Mouse (Mus musculus) left cerebral cortex, adult 2 months (tissue): ENCODE results near the gene Apobec4. TPM values are rescaled to one million over a fixed set of nuclear protein-coding genes. Genes with fewer than 3 reads are reported as not detected.
A peak's percentile ranks its signal among the peaks of the same experiment; 100 is the strongest.
"Not testable (repeated sequence)": the region's sequence is repeated elsewhere in the genome, so short reads cannot be mapped to it uniquely, and the experiment has no call there.

Source experiments
- DNase-seq, 2 experiments: peaks; one replicate each; pipeline ENCODE4 v3.0.0; 2021 to 2022; ENCODE audit warnings: low spot score in 2 of 2, mixed read lengths in 1 of 2; ENCODE audit errors: extremely low spot score in 1 of 2
- H3K27ac ChIP-seq: fragments of 200-600 bp; 2 replicates; pipeline ENCODE4 v1.8.1; 2022
- H3K4me3 ChIP-seq: fragments of 200-600 bp; 2 replicates; pipeline ENCODE4 v1.8.1; 2022
- CTCF ChIP-seq: fragments of 200-600 bp; IDR thresholded peaks from 2 replicates; pipeline ENCODE4 v1.8.1; 2022; ENCODE audit warnings: antibody characterized with exemption, mild to moderate bottlenecking, moderate library complexity
- intact Hi-C: fragments of 180-260 bp; cut with DNase I; formaldehyde crosslinking; loops from one replicate; pipeline ENCODE4 v1.15.1; 2025
- total RNA-seq, 2 experiments: library from RNA; stranded (reverse); gene quantifications; 2 replicates each; pipeline ENCODE4 v1.2.3; 2021

Gene Apobec4
- total RNA-seq, 2 experiments from 2014 or later = not detected

- intact Hi-C loops = loop anchor here (5.0 kb wide), 1 partner anchor 376 kb away; no protein-coding TSS in a partner anchor
- Histone ChIP-seq H3K4me3 (peak overlapping the region; percentile 81), H3K27ac (no peak overlapping the region)
- DNase-seq = peak; percentile 80 to 84
- TF ChIP-seq CTCF = peak; percentile 86
These were observed 17.6 kb downstream of the Apobec4 start for GRCm38 (mm10) chr1:152767749-152768488.

GRCm38 (mm10) chr1:152771016-152771415, 20.7 kb downstream of the Apobec4 start:
- DNase-seq = no peak
- intact Hi-C loops = no loop called here
- H3K4me3 ChIP-seq = no peak overlapping the region
- no peak for TF ChIP-seq CTCF
- no peak overlapping the region for H3K27ac ChIP-seq

- intact Hi-C loops, DNase-seq, H3K4me3 ChIP-seq, H3K27ac ChIP-seq: not testable (repeated sequence)
These were observed 24.2 kb downstream of the Apobec4 start for GRCm38 (mm10) chr1:152774601-152775000.

GRCm38 (mm10) chr1:152779071-152779737, 28.9 kb downstream of the Apobec4 start:
- peak; percentile 67 to 74 for DNase-seq
- Histone ChIP-seq H3K27ac (no peak overlapping the region), H3K4me3 (no peak overlapping the region)
- intact Hi-C loops = loop anchor here (5.0 kb wide), 2 partner anchors 58 to 313 kb away; no protein-coding TSS in a partner anchor
- peak; percentile 84 for TF ChIP-seq CTCF

- TF ChIP-seq CTCF = no peak
- H3K4me3 ChIP-seq = no peak overlapping the region
- H3K27ac ChIP-seq = no peak overlapping the region
- intact Hi-C loops = loop anchor here (10.0 kb wide), 1 partner anchor 630 kb away; no protein-coding TSS in a partner anchor
- no peak for DNase-seq
These were observed 34.3 kb downstream of the Apobec4 start for GRCm38 (mm10) chr1:152784620-152785019.

- intact Hi-C loops = loop anchor here (10.0 kb wide), 1 partner anchor 629 kb away; no protein-coding TSS in a partner anchor
- not testable (repeated sequence) for H3K4me3 ChIP-seq, DNase-seq, H3K27ac ChIP-seq
These were observed 35.1 kb downstream of the Apobec4 start for GRCm38 (mm10) chr1:152785446-152785845.

- H3K27ac ChIP-seq = no peak overlapping the region
- DNase-seq = no peak
- TF ChIP-seq CTCF = no peak
- H3K4me3 ChIP-seq = no peak overlapping the region
- intact Hi-C loops = loop anchor here (1.0 to 10.0 kb wide), 2 partner anchors 16 to 628 kb away; no protein-coding TSS in a partner anchor
These were observed 36.6 kb downstream of the Apobec4 start for GRCm38 (mm10) chr1:152786953-152787352.

- intact Hi-C loops = loop anchor here (10.0 kb wide), 1 partner anchor 627 kb away; no protein-coding TSS in a partner anchor
- DNase-seq = no peak
- no peak overlapping the region for H3K27ac ChIP-seq
- H3K4me3 ChIP-seq = no peak overlapping the region
- TF ChIP-seq CTCF = no peak
These were observed 37.8 kb downstream of the Apobec4 start for GRCm38 (mm10) chr1:152788121-152788660.

GRCm38 (mm10) chr1:152790254-152790653, 39.9 kb downstream of the Apobec4 start:
- no peak overlapping the region for H3K4me3 ChIP-seq
- intact Hi-C loops = no loop called here
- TF ChIP-seq CTCF = peak; percentile 51
- no peak for DNase-seq
- H3K27ac ChIP-seq = no peak overlapping the region

GRCm38 (mm10) chr1:152790821-152791220, 40.5 kb downstream of the Apobec4 start:
- DNase-seq = no peak
- TF ChIP-seq CTCF = no peak
- intact Hi-C loops = no loop called here
- Histone ChIP-seq H3K27ac (no peak overlapping the region), H3K4me3 (no peak overlapping the region)

GRCm38 (mm10) chr1:152791269-152791668, 40.9 kb downstream of the Apobec4 start:
- intact Hi-C loops = no loop called here
- no peak for TF ChIP-seq CTCF
- H3K4me3 ChIP-seq = no peak overlapping the region
- no peak for DNase-seq
- H3K27ac ChIP-seq = no peak overlapping the region
